Mouse (Mus musculus): Measurements from ENCODE around the gene Fen1. TPM values are rescaled to one million over a fixed set of nuclear protein-coding genes. Genes with fewer than 3 reads are reported as not detected.
A peak's percentile ranks its signal among the peaks of the same experiment; 100 is the strongest.

Gene Fen1
- 62.2 and 65.8 TPM in 2 replicates for polyA plus RNA-seq (2015; fragmentation: Nextera tagmentation; extraction: Ambion mirVana)

GRCm38 (mm10) chr19:10203848-10204615 is at the start of gene Fen1, which contains the start of gene Tmem258:
TSS of gene Fen1 (minus strand) at chr19:10204169.
TSS of gene Tmem258 (plus strand) at chr19:10204014.
- Histone ChIP-seq H3K27ac (replicated peaks) (peak within 1 kb of the TSS; percentile 91), H3K4me3 (replicated peaks) (peak within 1 kb of the TSS; percentile 96), H3K9me3 (replicated peaks) (no peaks in the 10 kb centered on the region), H3K27me3 (no peaks in the 10 kb centered on the region), H3K9ac (peak within 1 kb of the TSS; percentile 93), H3K4me1 (peaks cover 19% of the 10 kb centered on the region), H3K4me2 (replicated peaks) (peak within 1 kb of the TSS; percentile 71), H3K36me3 (peaks cover 51% of the 10 kb centered on the region)
- WGBS: under 1% methylated on average over 40 of the region's 40 CpGs
- peak; percentile 89 for ATAC-seq (ENCODE audit: insufficient number of reproducible peaks, low FRiP score, low TSS enrichment, low read depth)

- ATAC-seq (ENCODE audit: insufficient number of reproducible peaks, low FRiP score, low TSS enrichment, low read depth): 0 out of 2 replicates have a peak, but pooled peaks have one; percentile 5
- Histone ChIP-seq H3K9ac (no peak overlapping the region), H3K4me1 (peaks cover 7% of the 10 kb centered on the region; the same call in 1 of the 2 replicates), H3K9me3 (replicated peaks) (no peaks in the 10 kb centered on the region), H3K27ac (replicated peaks) (no peak overlapping the region), H3K4me3 (replicated peaks) (no peak overlapping the region), H3K36me3 (0 out of 2 replicates have a peak, but pooled peaks cover 8% of the 10 kb centered on the region), H3K4me2 (replicated peaks) (no peak overlapping the region), H3K27me3 (no peaks in the 10 kb centered on the region)
- WGBS: 31% methylated on average over 20 of the region's 20 CpGs
Measured at GRCm38 (mm10) chr19:10248128-10248527, 44.2 kb upstream of the Fen1 start.

GRCm38 (mm10) chr19:10247165-10247564 is 43.2 kb upstream of the Fen1 start:
- no peak overlapping the region for H3K4me3 ChIP-seq (replicated peaks)
- no peak overlapping the region for H3K9ac ChIP-seq
- H3K9me3 ChIP-seq (replicated peaks): no peaks in the 10 kb centered on the region
- no peak overlapping the region for H3K4me2 ChIP-seq (replicated peaks)
- WGBS: 20% methylated on average over 6 of the region's 6 CpGs
- no peaks in the 10 kb centered on the region for H3K27me3 ChIP-seq
- H3K27ac ChIP-seq (replicated peaks): no peak overlapping the region
- no peak for ATAC-seq (ENCODE audit: insufficient number of reproducible peaks, low FRiP score, low TSS enrichment, low read depth)
- H3K4me1 ChIP-seq: peaks cover 7% of the 10 kb centered on the region; the same call in 1 of the 2 replicates
- 0 out of 2 replicates have a peak, but pooled peaks cover 8% of the 10 kb centered on the region for H3K36me3 ChIP-seq

GRCm38 (mm10) chr19:10244183-10244582 is 40.2 kb upstream of the Fen1 start:
- Histone ChIP-seq H3K36me3 (no peaks in the 10 kb centered on the region), H3K9me3 (replicated peaks) (no peaks in the 10 kb centered on the region), H3K4me2 (replicated peaks) (no peak overlapping the region), H3K27ac (replicated peaks) (no peak overlapping the region), H3K4me3 (replicated peaks) (no peak overlapping the region), H3K9ac (no peak overlapping the region), H3K27me3 (no peaks in the 10 kb centered on the region; the same call in 1 of the 2 replicates), H3K4me1 (peaks cover 22% of the 10 kb centered on the region)
- 19% methylated on average over 3 of the region's 3 CpGs for WGBS
- no peak for ATAC-seq (ENCODE audit: insufficient number of reproducible peaks, low FRiP score, low TSS enrichment, low read depth)

GRCm38 (mm10) chr19:10242916-10243315 is 38.9 kb upstream of the Fen1 start:
- H3K9ac ChIP-seq: no peak overlapping the region
- H3K27me3 ChIP-seq: peaks cover 5% of the 10 kb centered on the region; the same call in 1 of the 2 replicates
- H3K27ac ChIP-seq (replicated peaks): no peak overlapping the region
- no peak for ATAC-seq (ENCODE audit: insufficient number of reproducible peaks, low FRiP score, low TSS enrichment, low read depth)
- 10% methylated on average over 8 of the region's 8 CpGs for WGBS
- no peak overlapping the region for H3K4me2 ChIP-seq (replicated peaks)
- no peaks in the 10 kb centered on the region for H3K36me3 ChIP-seq
- no peaks in the 10 kb centered on the region for H3K9me3 ChIP-seq (replicated peaks)
- H3K4me3 ChIP-seq (replicated peaks): no peak overlapping the region
- peaks cover 21% of the 10 kb centered on the region for H3K4me1 ChIP-seq

- H3K36me3 ChIP-seq: no peaks in the 10 kb centered on the region
- ATAC-seq (ENCODE audit: insufficient number of reproducible peaks, low FRiP score, low TSS enrichment, low read depth): peak; percentile 67
- WGBS: 7% methylated on average over 43 of the region's 43 CpGs
- H3K9me3 ChIP-seq (replicated peaks): no peaks in the 10 kb centered on the region
- peak within 1 kb of the TSS; percentile 44 for H3K9ac ChIP-seq
- H3K4me2 ChIP-seq (replicated peaks): peak within 1 kb of the TSS; percentile 94
- H3K27me3 ChIP-seq: peaks cover 5% of the 10 kb centered on the region; the same call in 1 of the 2 replicates
- H3K4me3 ChIP-seq (replicated peaks): peak within 1 kb of the TSS; percentile 50
- no peak within 1 kb of the TSS for H3K27ac ChIP-seq (replicated peaks)
- H3K4me1 ChIP-seq: peaks cover 14% of the 10 kb centered on the region
Measured at GRCm38 (mm10) chr19:10240654-10241305, 36.8 kb upstream of the Fen1 start, which contains the start of gene Myrf. TSS of gene Myrf (minus strand) at chr19:10240748.

GRCm38 (mm10) chr19:10239975-10240653 is 36.1 kb upstream of the Fen1 start:
- no peaks in the 10 kb centered on the region for H3K36me3 ChIP-seq
- WGBS: 2% methylated on average over 26 of the region's 26 CpGs
- no peaks in the 10 kb centered on the region for H3K9me3 ChIP-seq (replicated peaks)
- H3K4me3 ChIP-seq (replicated peaks): peak overlapping the region; percentile 50
- ATAC-seq (ENCODE audit: insufficient number of reproducible peaks, low FRiP score, low TSS enrichment, low read depth): peak; percentile 39
- peak overlapping the region; percentile 44 for H3K9ac ChIP-seq
- H3K4me2 ChIP-seq (replicated peaks): peak overlapping the region; percentile 94
- peaks cover 5% of the 10 kb centered on the region; the same call in 1 of the 2 replicates for H3K27me3 ChIP-seq
- no peak overlapping the region for H3K27ac ChIP-seq (replicated peaks)
- peaks cover 14% of the 10 kb centered on the region for H3K4me1 ChIP-seq

- WGBS: 47% methylated on average over 2 of the region's 2 CpGs
- Histone ChIP-seq H3K9ac (no peak overlapping the region), H3K36me3 (no peaks in the 10 kb centered on the region), H3K4me1 (peaks cover 14% of the 10 kb centered on the region), H3K27me3 (peaks cover 5% of the 10 kb centered on the region; the same call in 1 of the 2 replicates), H3K9me3 (replicated peaks) (no peaks in the 10 kb centered on the region), H3K4me2 (replicated peaks) (no peak overlapping the region), H3K27ac (replicated peaks) (no peak overlapping the region), H3K4me3 (replicated peaks) (no peak overlapping the region)
- ATAC-seq (ENCODE audit: insufficient number of reproducible peaks, low FRiP score, low TSS enrichment, low read depth): no peak
Measured at GRCm38 (mm10) chr19:10239419-10239818, 35.5 kb upstream of the Fen1 start.

- Histone ChIP-seq H3K9ac (no peak overlapping the region), H3K27me3 (peaks cover 5% of the 10 kb centered on the region; the same call in 1 of the 2 replicates), H3K4me2 (replicated peaks) (no peak overlapping the region), H3K9me3 (replicated peaks) (no peaks in the 10 kb centered on the region), H3K36me3 (no peaks in the 10 kb centered on the region), H3K27ac (replicated peaks) (no peak overlapping the region), H3K4me3 (replicated peaks) (no peak overlapping the region), H3K4me1 (peaks cover 14% of the 10 kb centered on the region)
- no peak for ATAC-seq (ENCODE audit: insufficient number of reproducible peaks, low FRiP score, low TSS enrichment, low read depth)
- 61% methylated on average over 3 of the region's 3 CpGs for WGBS
Measured at GRCm38 (mm10) chr19:10238477-10238876, 34.5 kb upstream of the Fen1 start.

- no peak overlapping the region for H3K27ac ChIP-seq (replicated peaks)
- peaks cover 5% of the 10 kb centered on the region; the same call in 1 of the 2 replicates for H3K27me3 ChIP-seq
- no peak overlapping the region for H3K4me3 ChIP-seq (replicated peaks)
- no peak overlapping the region for H3K9ac ChIP-seq
- H3K9me3 ChIP-seq (replicated peaks): no peaks in the 10 kb centered on the region
- no peak for ATAC-seq (ENCODE audit: insufficient number of reproducible peaks, low FRiP score, low TSS enrichment, low read depth)
- 84% methylated on average over 9 of the region's 9 CpGs for WGBS
- peaks cover 14% of the 10 kb centered on the region for H3K4me1 ChIP-seq
- no peak overlapping the region for H3K4me2 ChIP-seq (replicated peaks)
- H3K36me3 ChIP-seq: no peaks in the 10 kb centered on the region
Measured at GRCm38 (mm10) chr19:10235784-10236565, 32.0 kb upstream of the Fen1 start.
